Mouse (Mus musculus) forebrain, embryonic 11.5 days (tissue): ENCODE data around the gene Tsc22d1. TPM values are rescaled to one million over a fixed set of nuclear protein-coding genes. Genes with fewer than 3 reads are reported as not detected.
A peak's percentile ranks its signal among the peaks of the same experiment; 100 is the strongest.

Experiments used
- ATAC-seq: fragments of 200-750 bp; cut with Nextera tagmentation; replicated peaks from 2 replicates; pipeline ENCODE4 v1.8.0; 2017; ENCODE audit warnings: moderate TSS enrichment; ENCODE audit not compliant: low FRiP score
- DNase-seq: peaks from one replicate; pipeline ENCODE4 v3.0.0-alpha.2; 2017; ENCODE audit warnings: low spot score
- H3K27ac ChIP-seq: fragments of 300-500 bp; sonication (generic); 2 replicates; pipeline ENCODE4 v1.5.1; 2014; ENCODE audit warnings: low read depth, low read length
- H3K27me3 ChIP-seq: fragments of 300-500 bp; sonication (generic); 2 replicates; pipeline ENCODE4 v1.6.1; 2014; ENCODE audit warnings: mild to moderate bottlenecking, low read length, mixed read lengths; ENCODE audit not compliant: control insufficient read depth, insufficient read depth
- H3K36me3 ChIP-seq: fragments of 300-500 bp; sonication (generic); 2 replicates; pipeline ENCODE4 v1.6.1; 2014; ENCODE audit warnings: mild to moderate bottlenecking, low read length, moderate library complexity, mixed read lengths; ENCODE audit not compliant: control insufficient read depth, insufficient read depth
- H3K4me1 ChIP-seq: fragments of 300-500 bp; sonication (generic); replicated peaks from 2 replicates; pipeline ENCODE4 v1.6.1; 2014; ENCODE audit warnings: low read length, mixed read lengths; ENCODE audit not compliant: control insufficient read depth, insufficient read depth
- H3K4me2 ChIP-seq: fragments of 300-500 bp; sonication (generic); 2 replicates; pipeline ENCODE4 v1.6.1; 2014; ENCODE audit warnings: low read depth, mild to moderate bottlenecking, low read length, moderate library complexity, mixed read lengths; ENCODE audit not compliant: severe bottlenecking
- H3K4me3 ChIP-seq: fragments of 300-500 bp; sonication (generic); 2 replicates; pipeline ENCODE4 v1.5.1; 2014; ENCODE audit warnings: low read depth, low read length
- H3K9ac ChIP-seq: fragments of 300-500 bp; sonication (generic); 2 replicates; pipeline ENCODE4 v1.6.1; 2014; ENCODE audit warnings: low read length
- H3K9me3 ChIP-seq: fragments of 300-500 bp; sonication (generic); 2 replicates; pipeline ENCODE4 v1.6.1; 2016; ENCODE audit warnings: low read length, mixed read lengths; ENCODE audit not compliant: control insufficient read depth
- WGBS: fragments of 180-500 bp; shearing (Covaris S2); extraction: QIAGEN DNeasy Blood & Tissue Kit; methylation state at CpG from one replicate; pipeline ENCODE4 v1.1.7; 2014; 5-methylcytosine and 5-hydroxymethylcytosine counted together
- polyA plus RNA-seq: library from polyadenylated mRNA; unstranded; fragments of >200 nt; fragmentation: Nextera tagmentation; extraction: Ambion mirVana; gene quantifications from 2 replicates; pipeline ENCODE4 v1.2.1, GENCODE M21; 2014

Tsc22d1 gene
- polyA plus RNA-seq, 1 experiment from 2014 or later, result 484 TPM

DNA sequence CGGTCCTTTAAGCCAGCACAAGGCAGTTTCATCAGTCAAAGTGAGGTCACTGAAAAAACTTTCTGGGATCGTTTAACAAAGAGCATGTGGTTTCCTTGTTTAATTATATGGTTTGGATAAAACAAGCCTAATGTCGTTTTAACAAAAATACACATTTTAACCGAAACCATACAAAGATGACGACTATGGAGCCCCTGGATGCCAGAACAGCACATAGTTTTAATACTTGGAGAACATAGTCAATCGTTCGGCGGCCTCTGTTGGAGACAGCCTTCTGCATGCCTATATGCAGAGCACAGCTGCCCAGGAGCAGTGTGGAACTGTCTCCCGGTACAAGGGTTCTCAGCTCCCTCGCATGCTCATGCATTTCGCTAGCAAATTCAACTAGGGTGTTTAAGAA is 53.2 kb downstream of the Tsc22d1 start:
- DNase-seq (no peak), ATAC-seq (no peak)
- WGBS, result 80% methylated on average over 11 of the region's 11 CpGs
- no peak overlapping the region for H3K4me3 ChIP-seq
- no peaks in the 10 kb centered on the region for H3K27me3 ChIP-seq
- H3K27ac ChIP-seq, result no peak overlapping the region
- no peak overlapping the region for H3K9ac ChIP-seq
- H3K4me2 ChIP-seq, result no peak overlapping the region
- no peaks in the 10 kb centered on the region; the same call in 1 of the 2 replicates for H3K4me1 ChIP-seq
- H3K9me3 ChIP-seq, result no peaks in the 10 kb centered on the region
- H3K36me3 ChIP-seq, result no peaks in the 10 kb centered on the region

DNA sequence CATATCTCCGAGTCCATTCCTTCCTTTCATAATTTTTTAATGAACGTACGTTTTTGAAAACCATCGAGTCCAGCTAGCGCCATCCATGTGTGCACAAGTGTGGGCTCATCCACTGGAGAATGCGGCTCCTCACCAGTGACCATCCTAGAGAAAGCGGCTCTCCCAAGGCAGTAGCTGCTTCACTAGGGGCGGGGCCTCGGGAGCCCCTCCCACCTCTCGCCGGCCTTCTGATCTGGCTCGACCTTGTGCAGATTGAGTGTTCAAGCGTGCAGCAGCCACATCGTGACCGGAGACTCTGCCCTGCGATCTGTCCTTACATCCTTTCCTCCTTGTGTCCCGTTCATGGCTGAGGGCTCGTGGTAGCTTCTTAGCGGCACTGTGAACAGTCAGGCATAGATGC is 56.5 kb downstream of the Tsc22d1 start:
- Histone ChIP-seq H3K9ac (no peak overlapping the region), H3K27me3 (no peaks in the 10 kb centered on the region), H3K36me3 (no peaks in the 10 kb centered on the region), H3K4me1 (no peaks in the 10 kb centered on the region; the same call in 1 of the 2 replicates), H3K4me3 (no peak overlapping the region), H3K27ac (no peak overlapping the region), H3K9me3 (no peaks in the 10 kb centered on the region), H3K4me2 (no peak overlapping the region)
- no peak for ATAC-seq
- DNase-seq, result no peak
- WGBS, result 67% methylated on average over 19 of the region's 19 CpGs

DNA sequence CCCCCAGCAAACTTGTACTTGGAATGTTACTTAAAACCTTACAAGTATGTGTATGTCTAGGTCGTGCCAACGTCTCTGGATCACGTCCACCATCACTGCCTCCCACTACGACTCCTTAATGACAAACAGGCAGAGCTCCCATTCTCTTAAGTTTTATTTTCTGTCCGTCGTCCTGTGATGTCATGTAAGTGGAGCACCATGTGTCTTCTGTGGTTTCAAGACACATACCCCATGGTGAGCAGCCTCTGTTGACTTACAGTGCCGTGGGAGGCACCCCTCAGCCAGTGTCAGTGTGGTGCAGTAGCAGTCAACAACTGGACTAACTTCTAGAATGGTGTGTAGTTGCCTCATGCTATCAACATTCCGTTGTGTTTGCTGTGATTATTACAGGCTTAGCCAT is 57.7 kb downstream of the Tsc22d1 start:
- Histone ChIP-seq H3K4me1 (no peaks in the 10 kb centered on the region), H3K4me2 (no peak overlapping the region), H3K9ac (no peak overlapping the region), H3K4me3 (no peak overlapping the region), H3K36me3 (no peaks in the 10 kb centered on the region), H3K27me3 (no peaks in the 10 kb centered on the region), H3K27ac (no peak overlapping the region), H3K9me3 (no peaks in the 10 kb centered on the region)
- 83% methylated on average over 8 of the region's 8 CpGs for WGBS
- DNase-seq, result no peak
- ATAC-seq, result no peak

DNA sequence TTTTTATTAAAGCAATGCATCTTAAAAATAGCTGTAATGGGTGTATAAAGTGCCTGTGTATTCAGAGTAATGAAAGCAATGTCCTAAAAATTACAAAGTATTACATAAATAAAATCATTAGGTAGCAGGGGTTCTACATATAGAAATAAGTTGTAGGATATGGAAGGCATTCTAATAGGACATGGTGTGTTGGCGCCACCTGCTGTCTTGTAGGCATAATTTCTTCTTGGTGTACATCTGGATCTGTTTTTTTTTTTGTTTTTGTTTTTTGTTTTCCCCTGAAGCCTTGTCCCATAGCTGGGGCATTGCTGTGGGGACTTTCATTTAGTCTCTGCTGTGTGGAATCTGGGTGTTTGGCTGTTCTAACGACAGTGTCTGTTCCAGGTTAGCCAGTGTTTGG is 58.6 kb downstream of the Tsc22d1 start:
- Histone ChIP-seq H3K9me3 (no peaks in the 10 kb centered on the region), H3K4me3 (no peak overlapping the region), H3K27ac (no peak overlapping the region), H3K27me3 (no peaks in the 10 kb centered on the region), H3K9ac (no peak overlapping the region), H3K4me2 (no peak overlapping the region), H3K4me1 (no peaks in the 10 kb centered on the region), H3K36me3 (no peaks in the 10 kb centered on the region)
- 10% methylated on average over 2 of the region's 2 CpGs for WGBS
- DNase-seq (peak; percentile 78), ATAC-seq (no peak)

DNA sequence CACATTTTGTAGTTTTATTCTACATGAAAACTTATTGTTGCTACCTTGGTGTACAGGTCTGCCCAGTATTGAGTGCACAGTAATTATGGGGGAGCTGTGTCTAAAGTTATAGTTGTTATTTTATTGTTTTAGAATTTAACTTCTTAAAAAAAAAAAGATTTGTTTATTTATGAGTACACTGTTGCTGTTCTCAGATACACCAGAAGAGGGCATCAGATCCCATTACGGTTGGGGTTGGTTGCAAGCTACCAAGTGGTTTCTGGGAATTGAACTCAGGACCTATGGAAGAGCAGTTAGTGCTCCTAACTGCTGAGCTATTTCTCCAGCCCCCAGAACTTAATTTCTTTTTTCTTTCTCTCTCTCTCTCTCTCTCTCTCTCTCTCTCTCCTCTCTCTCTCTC is 59.4 kb downstream of the Tsc22d1 start:
- 55% methylated on average over 1 of the region's 1 CpGs for WGBS
- ATAC-seq (no peak), DNase-seq (no peak)
- H3K4me2 ChIP-seq, result no peak overlapping the region
- H3K9ac ChIP-seq, result no peak overlapping the region
- no peak overlapping the region for H3K4me3 ChIP-seq
- no peaks in the 10 kb centered on the region for H3K4me1 ChIP-seq
- H3K36me3 ChIP-seq, result no peaks in the 10 kb centered on the region
- no peak overlapping the region for H3K27ac ChIP-seq
- no peaks in the 10 kb centered on the region for H3K27me3 ChIP-seq
- no peaks in the 10 kb centered on the region for H3K9me3 ChIP-seq

DNA sequence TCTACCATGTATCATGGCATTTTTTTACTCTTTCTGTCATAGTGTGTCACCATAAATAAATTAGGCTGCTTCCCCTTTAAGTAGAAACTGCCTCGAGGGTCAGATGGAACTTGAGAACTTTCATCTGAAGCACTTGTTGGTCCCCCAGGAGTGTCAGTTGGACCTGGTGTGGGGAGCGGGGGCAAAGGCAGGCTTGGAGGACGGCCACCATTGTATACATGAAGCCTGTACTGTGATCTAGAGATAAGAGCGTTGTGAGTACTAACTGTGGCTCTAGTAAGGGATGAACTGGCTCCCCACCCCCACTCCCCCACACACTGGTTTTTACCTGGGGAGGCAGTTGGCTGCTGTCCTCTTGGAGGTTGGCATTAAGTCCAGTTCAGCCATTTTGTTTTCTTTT is 62.0 kb downstream of the Tsc22d1 start:
- DNase-seq, result no peak

DNA sequence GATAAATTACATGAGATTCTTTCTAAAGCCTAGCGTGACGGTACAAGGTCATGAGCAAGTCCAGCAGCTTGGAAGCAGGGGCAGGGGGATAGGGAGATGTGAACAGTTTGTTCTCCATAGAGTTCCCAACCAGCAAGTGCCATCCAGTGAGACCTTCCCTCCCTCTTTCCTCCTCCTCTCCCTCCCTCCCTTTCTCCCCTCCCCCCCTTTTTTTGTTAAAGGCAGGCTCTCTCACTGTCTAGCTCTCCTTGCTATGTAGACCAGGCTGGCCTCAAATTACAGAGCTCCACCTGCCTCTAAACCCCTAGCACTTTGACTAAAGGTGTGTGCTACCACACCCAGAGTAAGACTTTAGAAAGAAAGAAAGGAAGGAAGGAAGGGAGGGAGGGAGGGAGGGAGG is 63.3 kb downstream of the Tsc22d1 start:
- H3K9me3 ChIP-seq, result no peaks in the 10 kb centered on the region
- no peaks in the 10 kb centered on the region for H3K36me3 ChIP-seq
- no peak for ATAC-seq
- no peak overlapping the region for H3K4me2 ChIP-seq
- H3K4me1 ChIP-seq, result no peaks in the 10 kb centered on the region
- DNase-seq, result no peak
- H3K9ac ChIP-seq, result no peak overlapping the region
- H3K4me3 ChIP-seq, result no peak overlapping the region
- H3K27me3 ChIP-seq, result no peaks in the 10 kb centered on the region
- H3K27ac ChIP-seq, result no peak overlapping the region
- WGBS, result 74% methylated on average over 2 of the region's 2 CpGs

More for the DNA sequence above, 62.0 kb downstream of the Tsc22d1 start:
- H3K27me3 ChIP-seq, result no peaks in the 10 kb centered on the region
- no peaks in the 10 kb centered on the region for H3K9me3 ChIP-seq
- ATAC-seq, result no peak
- 81% methylated on average over 4 of the region's 4 CpGs for WGBS
- H3K4me3 ChIP-seq, result no peak overlapping the region
- no peaks in the 10 kb centered on the region for H3K36me3 ChIP-seq
- H3K9ac ChIP-seq, result no peak overlapping the region
- H3K4me2 ChIP-seq, result no peak overlapping the region
- no peaks in the 10 kb centered on the region for H3K4me1 ChIP-seq
- H3K27ac ChIP-seq, result no peak overlapping the region

DNA sequence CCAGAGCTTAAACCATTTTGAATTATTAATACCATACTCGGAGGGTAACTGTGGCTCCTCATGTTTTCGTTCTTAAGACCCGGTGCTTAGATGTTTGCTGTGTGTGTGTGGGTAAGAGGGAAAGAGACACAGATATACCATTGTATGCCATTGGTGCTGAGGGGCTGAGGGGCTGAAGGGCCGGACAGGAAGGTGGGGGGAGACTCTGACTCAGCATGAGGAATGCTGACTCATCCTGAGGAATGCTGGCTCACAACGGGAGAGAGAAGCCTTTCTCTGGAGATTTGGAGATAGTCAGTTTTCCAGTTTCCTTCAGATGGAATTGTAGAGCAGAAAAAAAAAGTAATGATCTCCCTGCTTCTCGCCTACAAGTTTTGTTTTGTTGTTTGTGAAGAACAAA is 63.9 kb downstream of the Tsc22d1 start:
- 53% methylated on average over 6 of the region's 6 CpGs for WGBS

DNA sequence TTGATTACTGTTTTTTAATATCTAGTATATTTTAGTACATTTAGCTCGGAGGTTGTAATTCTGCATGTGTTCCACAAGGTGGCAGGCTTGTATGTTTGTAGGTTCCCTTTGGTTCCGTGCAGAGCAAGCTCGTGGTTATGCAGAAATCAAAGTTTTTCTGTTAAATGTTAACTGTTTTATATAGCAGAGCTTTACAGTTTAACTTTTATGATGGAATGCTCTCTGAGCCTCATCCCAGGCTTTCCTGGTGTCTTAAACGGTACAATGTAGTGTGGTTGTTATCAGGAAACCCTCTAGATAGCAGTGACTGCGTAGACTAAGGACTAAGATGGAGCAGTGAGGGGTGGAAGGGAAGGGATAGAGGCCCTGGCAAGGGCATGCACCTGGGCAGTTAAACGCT is 65.1 kb downstream of the Tsc22d1 start:
- ATAC-seq, result no peak
- 44% methylated on average over 6 of the region's 6 CpGs for WGBS
- no peaks in the 10 kb centered on the region for H3K4me1 ChIP-seq

More for the DNA sequence above, 63.9 kb downstream of the Tsc22d1 start:
- H3K9me3 ChIP-seq, result no peaks in the 10 kb centered on the region
- H3K4me1 ChIP-seq, result no peaks in the 10 kb centered on the region
- no peak overlapping the region for H3K4me2 ChIP-seq
- no peaks in the 10 kb centered on the region for H3K27me3 ChIP-seq
- ATAC-seq, result no peak
- DNase-seq, result no peak
- H3K27ac ChIP-seq, result no peak overlapping the region
- H3K4me3 ChIP-seq, result no peak overlapping the region
- no peak overlapping the region for H3K9ac ChIP-seq
- H3K36me3 ChIP-seq, result no peaks in the 10 kb centered on the region

More for the DNA sequence above, 65.1 kb downstream of the Tsc22d1 start:
- Histone ChIP-seq H3K4me2 (no peak overlapping the region), H3K9me3 (no peaks in the 10 kb centered on the region), H3K27me3 (no peaks in the 10 kb centered on the region), H3K4me3 (no peak overlapping the region), H3K27ac (no peak overlapping the region), H3K9ac (no peak overlapping the region), H3K36me3 (no peaks in the 10 kb centered on the region)
- no peak for DNase-seq
